Mouse (Mus musculus): ENCODE measurements at regions not wholly inside any gene's neighbourhood (a gene's known extent, or its start where the extent isn't known, plus 50 kb on each side); places are given as distances from the start of the nearest gene placed in this dataset.

- Histone ChIP-seq H3K36me3 (replicated peaks; ENCODE audit: low read length) (no peaks in the 10 kb centered on the region), H3K9me3 (no peaks in the 10 kb centered on the region), H3K4me3 (replicated peaks) (no peak overlapping the region), H3K27me3 (replicated peaks) (no peaks in the 10 kb centered on the region), H3K4me1 (peaks cover 8% of the 10 kb centered on the region; the same call in 1 of the 2 replicates)
- TF ChIP-seq GATA1 (IDR thresholded peaks at IDR 0.05; ENCODE audit: borderline replicate concordance, low read length) (no peak), FLI1 (IDR thresholded peaks at IDR 0.05; ENCODE audit: low read length) (no peak)
Observed at GRCm38 (mm10) chr1:177531791-177532190, 89.6 kb downstream of the Zbtb18 start.

GRCm38 (mm10) chr1:177532656-177533055 lies 90.5 kb downstream of the Zbtb18 start:
- no peak overlapping the region for H3K4me3 ChIP-seq (replicated peaks)
- no peaks in the 10 kb centered on the region for H3K27me3 ChIP-seq (replicated peaks)
- no peaks in the 10 kb centered on the region for H3K36me3 ChIP-seq (replicated peaks; ENCODE audit: low read length)
- H3K4me1 ChIP-seq = peaks cover 8% of the 10 kb centered on the region; the same call in 1 of the 2 replicates
- TF ChIP-seq GATA1 (IDR thresholded peaks at IDR 0.05; ENCODE audit: borderline replicate concordance, low read length) (no peak), FLI1 (IDR thresholded peaks at IDR 0.05; ENCODE audit: low read length) (no peak)
- no peaks in the 10 kb centered on the region for H3K9me3 ChIP-seq

GRCm38 (mm10) chr1:177533332-177533731 lies 91.2 kb downstream of the Zbtb18 start:
- Histone ChIP-seq H3K27me3 (replicated peaks) (no peaks in the 10 kb centered on the region), H3K4me3 (replicated peaks) (no peak overlapping the region), H3K36me3 (replicated peaks; ENCODE audit: low read length) (no peaks in the 10 kb centered on the region), H3K9me3 (no peaks in the 10 kb centered on the region), H3K4me1 (peaks cover 8% of the 10 kb centered on the region; the same call in 1 of the 2 replicates)
- TF ChIP-seq FLI1 (IDR thresholded peaks at IDR 0.05; ENCODE audit: low read length) = no peak

GRCm38 (mm10) chr1:177545031-177545735 lies 103.0 kb downstream of the Zbtb18 start:
- Histone ChIP-seq H3K36me3 (replicated peaks; ENCODE audit: low read length) (no peaks in the 10 kb centered on the region), H3K4me1 (no peaks in the 10 kb centered on the region), H3K27me3 (replicated peaks) (no peaks in the 10 kb centered on the region), H3K4me3 (replicated peaks) (no peak overlapping the region), H3K9me3 (0 out of 2 replicates have a peak, but pooled peaks cover 8% of the 10 kb centered on the region)
- no peak for TF ChIP-seq FLI1 (IDR thresholded peaks at IDR 0.05; ENCODE audit: low read length)
- no peak for TF ChIP-seq GATA1 (IDR thresholded peaks at IDR 0.05; ENCODE audit: borderline replicate concordance, low read length)

GRCm38 (mm10) chr1:177547716-177548115 lies 105.6 kb downstream of the Zbtb18 start:
- Histone ChIP-seq H3K36me3 (replicated peaks; ENCODE audit: low read length) (no peaks in the 10 kb centered on the region), H3K9me3 (0 out of 2 replicates have a peak, but pooled peaks cover 6% of the 10 kb centered on the region), H3K4me1 (no peaks in the 10 kb centered on the region), H3K27me3 (replicated peaks) (no peaks in the 10 kb centered on the region), H3K4me3 (replicated peaks) (no peak overlapping the region)
- TF ChIP-seq FLI1 (IDR thresholded peaks at IDR 0.05; ENCODE audit: low read length) (no peak), GATA1 (IDR thresholded peaks at IDR 0.05; ENCODE audit: borderline replicate concordance, low read length) (no peak)

GRCm38 (mm10) chr1:177555471-177556291 lies 113.5 kb downstream of the Zbtb18 start:
- no peaks in the 10 kb centered on the region for H3K9me3 ChIP-seq
- TF ChIP-seq GATA1 (IDR thresholded peaks at IDR 0.05; ENCODE audit: borderline replicate concordance, low read length) = no peak
- TF ChIP-seq FLI1 (IDR thresholded peaks at IDR 0.05; ENCODE audit: low read length) = no peak
- H3K4me3 ChIP-seq (replicated peaks) = peak overlapping the region; percentile 87
- no peaks in the 10 kb centered on the region for H3K36me3 ChIP-seq (replicated peaks; ENCODE audit: low read length)
- H3K4me1 ChIP-seq = peaks cover 8% of the 10 kb centered on the region
- H3K27me3 ChIP-seq (replicated peaks) = peaks cover 2% of the 10 kb centered on the region

- Histone ChIP-seq H3K4me1 (peaks cover 8% of the 10 kb centered on the region), H3K4me3 (replicated peaks) (no peak overlapping the region), H3K27me3 (replicated peaks) (peaks cover 2% of the 10 kb centered on the region), H3K36me3 (replicated peaks; ENCODE audit: low read length) (no peaks in the 10 kb centered on the region), H3K9me3 (no peaks in the 10 kb centered on the region)
- TF ChIP-seq GATA1 (IDR thresholded peaks at IDR 0.05; ENCODE audit: borderline replicate concordance, low read length) = no peak
Observed at GRCm38 (mm10) chr1:177557432-177557831, 115.3 kb downstream of the Zbtb18 start.

- Histone ChIP-seq H3K36me3 (replicated peaks; ENCODE audit: low read length) (no peaks in the 10 kb centered on the region), H3K27me3 (replicated peaks) (peaks cover 2% of the 10 kb centered on the region), H3K9me3 (no peaks in the 10 kb centered on the region), H3K4me3 (replicated peaks) (no peak overlapping the region), H3K4me1 (peaks cover 8% of the 10 kb centered on the region)
- TF ChIP-seq FLI1 (IDR thresholded peaks at IDR 0.05; ENCODE audit: low read length) (no peak), GATA1 (IDR thresholded peaks at IDR 0.05; ENCODE audit: borderline replicate concordance, low read length) (no peak)
Observed at GRCm38 (mm10) chr1:177557856-177558255, 115.7 kb downstream of the Zbtb18 start.

GRCm38 (mm10) chr1:177561716-177562588 lies 119.8 kb downstream of the Zbtb18 start:
- no peak for TF ChIP-seq FLI1 (IDR thresholded peaks at IDR 0.05; ENCODE audit: low read length)
- no peak for TF ChIP-seq GATA1 (IDR thresholded peaks at IDR 0.05; ENCODE audit: borderline replicate concordance, low read length)
- Histone ChIP-seq H3K27me3 (replicated peaks) (peaks cover 13% of the 10 kb centered on the region), H3K4me1 (no peaks in the 10 kb centered on the region), H3K9me3 (no peaks in the 10 kb centered on the region), H3K36me3 (replicated peaks; ENCODE audit: low read length) (no peaks in the 10 kb centered on the region), H3K4me3 (replicated peaks) (no peak overlapping the region)

Data from megakaryocyte, embryonic 14.5 days (primary cell).